Mouse (Mus musculus): ENCODE data around the gene C1ql1. TPM values are rescaled to one million over a fixed set of nuclear protein-coding genes. Genes with fewer than 3 reads are reported as not detected.
A peak's percentile ranks its signal among the peaks of the same experiment; 100 is the strongest.

The C1ql1 gene
- polyA plus RNA-seq, 1 experiment from 2014 or later: 0.12 TPM

- 3% methylated on average over 43 of the region's 43 CpGs for WGBS (ENCODE audit: insufficient replicate concordance)
- Histone ChIP-seq H3K27me3 (ENCODE audit: insufficient read depth, low read length) (peaks cover 30% of the 10 kb centered on the region), H3K27ac (ENCODE audit: low read depth) (peak overlapping the region; percentile 48; the same call in 1 of the 2 replicates)
Measured at GRCm38 (mm10) chr11:102893015-102893651, 53.4 kb downstream of the C1ql1 start.

GRCm38 (mm10) chr11:102890096-102890495 is 56.4 kb downstream of the C1ql1 start:
- no peak overlapping the region for H3K4me3 ChIP-seq (ENCODE audit: low read depth, low read length)
- no peak for DNase-seq
- H3K9ac ChIP-seq (replicated peaks): no peak overlapping the region
- TF ChIP-seq EP300 (IDR thresholded peaks at IDR 0.05; ENCODE audit: low read depth) (no peak), CTCF (IDR thresholded peaks at IDR 0.05; ENCODE audit: low read depth) (no peak)
- no peak overlapping the region for H3K27ac ChIP-seq (ENCODE audit: low read depth)
- H3K4me2 ChIP-seq (ENCODE audit: low read depth, low read length): no peak overlapping the region
- H3K36me3 ChIP-seq (replicated peaks; ENCODE audit: insufficient read depth, low read length): no peaks in the 10 kb centered on the region
- no peaks in the 10 kb centered on the region for H3K9me3 ChIP-seq (ENCODE audit: low read length)
- peaks cover 30% of the 10 kb centered on the region for H3K27me3 ChIP-seq (ENCODE audit: insufficient read depth, low read length)
- H3K4me1 ChIP-seq (ENCODE audit: insufficient read depth): peaks cover 9% of the 10 kb centered on the region
- whole genome bisulfite sequencing (ENCODE audit: insufficient replicate concordance): 59% methylated on average over 5 of the region's 5 CpGs
- ATAC-seq: no peak

More at GRCm38 (mm10) chr11:102893015-102893651, 53.4 kb downstream of the C1ql1 start:
- H3K4me1 ChIP-seq (ENCODE audit: insufficient read depth): peaks cover 16% of the 10 kb centered on the region
- peak overlapping the region; percentile 89 for H3K4me2 ChIP-seq (ENCODE audit: low read depth, low read length)
- H3K9me3 ChIP-seq (ENCODE audit: low read length): no peaks in the 10 kb centered on the region
- ATAC-seq (peak; percentile 69), DNase-seq (peak; percentile 82)
- no peaks in the 10 kb centered on the region for H3K36me3 ChIP-seq (replicated peaks; ENCODE audit: insufficient read depth, low read length)
- TF ChIP-seq CTCF (IDR thresholded peaks at IDR 0.05; ENCODE audit: low read depth): peak; percentile 98
- no peak for TF ChIP-seq EP300 (IDR thresholded peaks at IDR 0.05; ENCODE audit: low read depth)
- H3K9ac ChIP-seq (replicated peaks): peak overlapping the region; percentile 65
- H3K4me3 ChIP-seq (ENCODE audit: low read depth, low read length): peak overlapping the region; percentile 55

Other genes starting within 250 kb of the C1ql1 start
- 9.5 and 9.6 TPM in 2 replicates for gene Ccdc43, start 248.9 kb downstream of the C1ql1 start, polyA plus RNA-seq (2015; fragmentation: Nextera tagmentation; extraction: Ambion mirVana)
- gene Adam11, start 185.2 kb downstream of the C1ql1 start, polyA plus RNA-seq (2015; fragmentation: Nextera tagmentation; extraction: Ambion mirVana): 0.20 and 0.22 TPM in 2 replicates
- 1.4 and 1.6 TPM in 2 replicates for gene Gjc1, start 127.0 kb downstream of the C1ql1 start, polyA plus RNA-seq (2015; fragmentation: Nextera tagmentation; extraction: Ambion mirVana)
- not detected in 2 replicates for gene Higd1b, start 110.8 kb downstream of the C1ql1 start, polyA plus RNA-seq (2015; fragmentation: Nextera tagmentation; extraction: Ambion mirVana)
- gene Eftud2, start 65.7 kb downstream of the C1ql1 start, polyA plus RNA-seq (2015; fragmentation: Nextera tagmentation; extraction: Ambion mirVana): 39.0 and 45.5 TPM in 2 replicates
- gene Ccdc103, start 65.5 kb downstream of the C1ql1 start, polyA plus RNA-seq (2015; fragmentation: Nextera tagmentation; extraction: Ambion mirVana): 0.39 and 0.51 TPM in 2 replicates
- gene Fam187a, start 61.5 kb downstream of the C1ql1 start, polyA plus RNA-seq (2015; fragmentation: Nextera tagmentation; extraction: Ambion mirVana): not detected in 2 replicates
- 3.6 and 3.8 TPM in 2 replicates for gene Gfap, start 45.8 kb downstream of the C1ql1 start, polyA plus RNA-seq (2015; fragmentation: Nextera tagmentation; extraction: Ambion mirVana)
- gene Kif18b, start 21.6 kb downstream of the C1ql1 start, polyA plus RNA-seq (2015; fragmentation: Nextera tagmentation; extraction: Ambion mirVana): 3.2 and 3.4 TPM in 2 replicates
- 37.5 and 37.7 TPM in 2 replicates for gene Nmt1, start 81.5 kb upstream of the C1ql1 start, polyA plus RNA-seq (2015; fragmentation: Nextera tagmentation; extraction: Ambion mirVana)
- gene Dcakd, start 81.6 kb upstream of the C1ql1 start, polyA plus RNA-seq (2015; fragmentation: Nextera tagmentation; extraction: Ambion mirVana): 32.3 and 32.5 TPM in 2 replicates
- gene Plcd3, start 155.0 kb upstream of the C1ql1 start, polyA plus RNA-seq (2015; fragmentation: Nextera tagmentation; extraction: Ambion mirVana): 0.82 and 0.85 TPM in 2 replicates
- 56.5 and 57.0 TPM in 2 replicates for gene Acbd4, start 155.0 kb upstream of the C1ql1 start, polyA plus RNA-seq (2015; fragmentation: Nextera tagmentation; extraction: Ambion mirVana)
- 2.6 and 2.7 TPM in 2 replicates for gene Hexim1, start 169.5 kb upstream of the C1ql1 start, polyA plus RNA-seq (2015; fragmentation: Nextera tagmentation; extraction: Ambion mirVana)
- gene Hexim2, start 185.7 kb upstream of the C1ql1 start, polyA plus RNA-seq (2015; fragmentation: Nextera tagmentation; extraction: Ambion mirVana): 3.4 and 3.7 TPM in 2 replicates
- 4.1 and 5.9 TPM in 2 replicates for gene Fmnl1, start 224.4 kb upstream of the C1ql1 start, polyA plus RNA-seq (2015; fragmentation: Nextera tagmentation; extraction: Ambion mirVana)